Mouse (Mus musculus): ENCODE measurements around the gene Plekhj1. TPM values are rescaled to one million over a fixed set of nuclear protein-coding genes. Genes with fewer than 3 reads are reported as not detected.

The Plekhj1 gene
- polyA plus RNA-seq, 1 experiment from 2014 or later, result 142 TPM

DNA sequence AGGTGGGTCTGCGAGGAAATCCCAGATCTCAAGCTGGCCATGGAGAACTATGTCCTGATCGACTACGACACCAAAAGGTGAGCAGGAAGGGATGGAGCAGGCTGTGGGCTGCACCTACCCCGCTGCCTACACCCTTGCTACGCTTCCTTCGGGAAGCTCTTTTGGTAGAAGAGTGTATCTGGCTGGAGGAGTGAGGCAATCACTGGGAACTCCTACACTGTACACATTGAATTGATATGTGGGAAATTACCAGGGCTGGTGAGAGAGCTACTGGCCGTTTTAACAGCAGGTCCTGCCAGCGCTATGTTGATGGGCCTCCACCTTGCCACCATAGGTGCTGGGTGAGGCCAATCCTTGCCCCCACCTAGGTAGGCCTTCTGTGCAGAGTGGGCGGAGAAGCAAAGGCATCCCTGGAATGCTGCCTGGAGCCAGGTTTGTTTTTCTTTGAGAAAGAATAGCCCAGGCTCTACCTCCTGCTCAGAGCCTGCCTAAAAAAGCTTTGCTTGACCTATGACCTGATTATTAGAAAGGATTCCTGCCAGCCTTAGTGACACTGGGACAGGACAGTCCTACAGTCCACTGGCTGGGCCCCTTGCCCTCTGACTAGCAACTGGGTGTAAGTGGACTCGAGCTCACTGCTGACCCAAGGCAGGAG lies 32.1 kb downstream of the Plekhj1 start:
- WGBS, result 67% methylated on average over 10 of the region's 10 CpGs
- Histone ChIP-seq H3K4me3 (no peak overlapping the region), H3K9ac (no peak overlapping the region), H3K4me2 (replicated peaks) (no peak overlapping the region), H3K9me3 (no peaks in the 10 kb centered on the region), H3K4me1 (no peaks in the 10 kb centered on the region), H3K27ac (no peak overlapping the region), H3K36me3 (peaks cover 65% of the 10 kb centered on the region), H3K27me3 (no peaks in the 10 kb centered on the region)
- ATAC-seq (ENCODE audit: insufficient number of reproducible peaks, insufficient read depth, low FRiP score, low TSS enrichment), result no peak

DNA sequence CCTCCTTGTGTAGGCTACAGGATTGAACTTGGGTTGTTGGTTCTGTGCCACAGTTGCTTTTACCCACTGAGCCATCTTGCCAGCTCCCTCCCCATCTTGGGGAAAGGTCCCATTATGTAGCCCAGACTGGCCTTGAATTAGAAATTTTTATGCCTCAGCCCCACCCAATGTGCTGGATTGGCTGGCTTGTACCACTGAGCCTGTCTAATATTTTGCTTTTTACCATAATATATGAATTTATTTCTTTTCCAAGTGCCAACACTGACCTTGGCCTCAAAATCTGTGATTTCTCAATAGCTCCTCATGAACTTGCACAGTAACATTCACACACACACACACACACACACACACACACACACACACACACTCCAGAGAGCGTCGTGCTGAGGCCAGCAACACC lies 32.7 kb downstream of the Plekhj1 start:
- no peaks in the 10 kb centered on the region for H3K9me3 ChIP-seq
- no peak overlapping the region for H3K4me3 ChIP-seq
- no peak overlapping the region for H3K4me2 ChIP-seq (replicated peaks)
- H3K4me1 ChIP-seq, result peaks cover 4% of the 10 kb centered on the region; the same call in 1 of the 2 replicates
- H3K27me3 ChIP-seq, result no peaks in the 10 kb centered on the region
- no peak overlapping the region for H3K9ac ChIP-seq
- 77% methylated on average over 2 of the region's 2 CpGs for WGBS
- no peak overlapping the region for H3K27ac ChIP-seq
- ATAC-seq (ENCODE audit: insufficient number of reproducible peaks, insufficient read depth, low FRiP score, low TSS enrichment), result no peak
- peaks cover 59% of the 10 kb centered on the region for H3K36me3 ChIP-seq

- 93% methylated on average over 2 of the region's 2 CpGs for WGBS
- H3K4me3 ChIP-seq, result no peak overlapping the region
- no peak overlapping the region for H3K27ac ChIP-seq
- H3K9me3 ChIP-seq, result no peaks in the 10 kb centered on the region
- no peak overlapping the region for H3K9ac ChIP-seq
- no peaks in the 10 kb centered on the region for H3K27me3 ChIP-seq
- H3K36me3 ChIP-seq, result peaks cover 39% of the 10 kb centered on the region
- H3K4me1 ChIP-seq, result peaks cover 13% of the 10 kb centered on the region; the same call in 1 of the 2 replicates
- no peak overlapping the region for H3K4me2 ChIP-seq (replicated peaks)
- ATAC-seq (ENCODE audit: insufficient number of reproducible peaks, insufficient read depth, low FRiP score, low TSS enrichment), result no peak
These were observed 34.9 kb downstream of the Plekhj1 start for GRCm38 (mm10) chr10:80763502-80763901.

DNA sequence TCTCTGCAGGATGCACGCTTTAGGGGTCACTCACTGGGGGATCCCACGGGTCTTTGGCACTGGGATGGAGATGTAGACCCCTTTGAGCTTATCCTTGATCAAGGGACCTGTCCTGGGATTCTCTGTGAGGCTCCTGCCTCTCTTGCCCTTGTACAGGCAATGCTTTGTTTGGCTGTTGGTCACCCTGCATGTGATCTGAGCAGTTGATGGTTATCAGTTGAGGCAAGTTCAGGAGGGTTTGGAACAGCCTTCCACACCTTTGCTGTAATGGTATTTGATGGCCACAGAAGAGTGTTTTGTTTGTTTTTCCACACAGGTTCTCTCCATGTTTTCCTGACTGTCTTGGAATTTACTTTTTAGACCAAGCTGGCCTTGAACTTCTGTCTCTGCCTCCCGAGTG lies 36.6 kb downstream of the Plekhj1 start:
- H3K4me1 ChIP-seq, result peaks cover 28% of the 10 kb centered on the region
- no peaks in the 10 kb centered on the region for H3K27me3 ChIP-seq
- no peak overlapping the region for H3K4me3 ChIP-seq
- no peak overlapping the region for H3K9ac ChIP-seq
- H3K36me3 ChIP-seq, result peaks cover 24% of the 10 kb centered on the region
- H3K27ac ChIP-seq, result no peak overlapping the region
- WGBS, result 75% methylated on average over 3 of the region's 3 CpGs
- no peak for ATAC-seq (ENCODE audit: insufficient number of reproducible peaks, insufficient read depth, low FRiP score, low TSS enrichment)
- no peak overlapping the region for H3K4me2 ChIP-seq (replicated peaks)
- H3K9me3 ChIP-seq, result no peaks in the 10 kb centered on the region

GRCm38 (mm10) chr10:80760596-80761524 lies 37.6 kb downstream of the Plekhj1 start:
- no peaks in the 10 kb centered on the region for H3K27me3 ChIP-seq
- no peak overlapping the region for H3K9ac ChIP-seq
- 87% methylated on average over 4 of the region's 4 CpGs for WGBS
- ATAC-seq (ENCODE audit: insufficient number of reproducible peaks, insufficient read depth, low FRiP score, low TSS enrichment), result no peak
- H3K4me1 ChIP-seq, result peaks cover 37% of the 10 kb centered on the region
- peaks cover 15% of the 10 kb centered on the region for H3K36me3 ChIP-seq
- H3K9me3 ChIP-seq, result no peaks in the 10 kb centered on the region
- no peak overlapping the region for H3K4me3 ChIP-seq
- H3K27ac ChIP-seq, result no peak overlapping the region
- no peak overlapping the region for H3K4me2 ChIP-seq (replicated peaks)

DNA sequence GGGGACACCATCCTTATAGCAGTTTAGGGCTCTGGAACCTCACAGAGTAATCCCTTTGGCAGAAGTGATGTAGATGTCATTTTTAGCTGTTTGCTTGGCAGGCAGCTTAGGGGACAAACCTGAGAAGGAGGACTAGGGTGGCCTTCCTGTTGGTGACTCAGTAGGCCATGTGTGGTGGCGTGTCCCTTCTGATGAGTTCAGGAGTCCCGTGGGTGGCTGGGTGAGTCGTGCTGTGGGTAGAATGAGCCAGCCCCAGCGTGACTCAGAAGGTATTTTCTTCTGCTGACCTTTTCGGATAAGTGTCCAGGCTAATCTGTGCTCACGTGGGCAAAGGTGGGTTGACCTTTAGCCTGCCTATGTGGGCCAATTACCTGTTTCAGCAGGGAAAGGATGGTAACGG lies 39.8 kb downstream of the Plekhj1 start:
- WGBS, result 85% methylated on average over 7 of the region's 7 CpGs
- no peak for ATAC-seq (ENCODE audit: insufficient number of reproducible peaks, insufficient read depth, low FRiP score, low TSS enrichment)
- Histone ChIP-seq H3K9ac (no peak overlapping the region), H3K9me3 (no peaks in the 10 kb centered on the region), H3K27me3 (no peaks in the 10 kb centered on the region), H3K4me2 (replicated peaks) (no peak overlapping the region), H3K27ac (no peak overlapping the region), H3K36me3 (no peaks in the 10 kb centered on the region), H3K4me3 (no peak overlapping the region), H3K4me1 (peaks cover 38% of the 10 kb centered on the region)

DNA sequence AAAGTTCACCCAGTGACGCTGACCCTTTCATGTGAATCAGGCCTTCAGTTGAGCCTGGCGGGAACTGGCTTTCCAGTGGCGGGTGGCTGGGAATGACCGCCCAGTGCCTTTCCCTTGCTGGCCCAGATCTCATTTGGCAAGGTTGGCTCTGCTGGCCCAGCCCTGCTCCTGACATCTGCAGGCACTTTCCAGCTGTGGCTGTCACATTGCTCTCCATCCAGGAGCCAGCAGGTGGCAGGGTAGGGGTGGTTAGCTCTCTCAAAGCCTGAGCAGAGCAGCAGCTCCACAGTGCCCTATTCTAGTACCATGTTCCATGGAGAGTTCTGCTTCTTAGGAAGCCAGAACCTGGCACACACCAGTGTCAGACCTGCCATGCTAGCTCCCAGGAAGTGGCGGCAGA lies 40.7 kb downstream of the Plekhj1 start:
- Histone ChIP-seq H3K4me3 (0 out of 2 replicates have a peak overlapping the region, but pooled peaks have one; percentile 98), H3K27me3 (no peaks in the 10 kb centered on the region), H3K9me3 (no peaks in the 10 kb centered on the region), H3K36me3 (no peaks in the 10 kb centered on the region), H3K9ac (no peak overlapping the region), H3K4me2 (replicated peaks) (no peak overlapping the region), H3K27ac (no peak overlapping the region; the same call in 1 of the 2 replicates), H3K4me1 (peaks cover 38% of the 10 kb centered on the region)
- 34% methylated on average over 5 of the region's 5 CpGs for WGBS
- ATAC-seq (ENCODE audit: insufficient number of reproducible peaks, insufficient read depth, low FRiP score, low TSS enrichment), result no peak

DNA sequence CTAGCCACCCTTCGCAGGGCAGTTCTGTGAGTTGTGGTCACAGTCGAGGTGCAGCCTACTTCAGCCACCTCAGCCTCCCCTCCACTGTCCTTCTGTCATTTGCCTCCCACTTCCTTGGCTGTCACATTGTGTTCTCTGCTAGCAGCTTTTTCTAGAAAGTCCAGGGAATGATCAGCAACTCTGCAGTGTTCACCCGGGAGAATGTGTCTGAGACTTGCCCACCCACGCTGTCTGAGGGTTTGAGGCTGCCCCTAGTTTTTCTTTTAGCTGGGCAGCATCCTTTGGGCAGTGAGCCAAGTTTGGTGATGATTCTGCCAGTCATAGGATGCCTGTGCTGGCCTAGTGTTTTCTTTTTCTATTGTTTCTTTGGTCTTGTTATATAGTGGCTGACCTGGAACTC lies 41.5 kb downstream of the Plekhj1 start:
- H3K4me2 ChIP-seq (replicated peaks), result peak overlapping the region; percentile 98
- no peak overlapping the region for H3K9ac ChIP-seq
- no peak overlapping the region for H3K27ac ChIP-seq
- H3K9me3 ChIP-seq, result no peaks in the 10 kb centered on the region
- peaks cover 44% of the 10 kb centered on the region for H3K4me1 ChIP-seq
- H3K27me3 ChIP-seq, result no peaks in the 10 kb centered on the region
- ATAC-seq (ENCODE audit: insufficient number of reproducible peaks, insufficient read depth, low FRiP score, low TSS enrichment), result no peak
- 78% methylated on average over 4 of the region's 4 CpGs for WGBS
- 0 out of 2 replicates have a peak overlapping the region, but pooled peaks have one; percentile 98 for H3K4me3 ChIP-seq
- no peaks in the 10 kb centered on the region for H3K36me3 ChIP-seq

GRCm38 (mm10) chr10:80756509-80756908 lies 41.9 kb downstream of the Plekhj1 start:
- H3K4me1 ChIP-seq, result peaks cover 44% of the 10 kb centered on the region
- H3K27me3 ChIP-seq, result no peaks in the 10 kb centered on the region
- ATAC-seq (ENCODE audit: insufficient number of reproducible peaks, insufficient read depth, low FRiP score, low TSS enrichment), result no peak
- H3K27ac ChIP-seq, result no peak overlapping the region
- peak overlapping the region; percentile 96; the same call in 1 of the 2 replicates for H3K9ac ChIP-seq
- H3K36me3 ChIP-seq, result no peaks in the 10 kb centered on the region
- peak overlapping the region; percentile 98 for H3K4me3 ChIP-seq
- peak overlapping the region; percentile 98 for H3K4me2 ChIP-seq (replicated peaks)
- WGBS, result 66% methylated on average over 2 of the region's 2 CpGs
- H3K9me3 ChIP-seq, result no peaks in the 10 kb centered on the region

- H3K9ac ChIP-seq, result peak overlapping the region; percentile 96
- H3K4me3 ChIP-seq, result peak overlapping the region; percentile 98
- no peaks in the 10 kb centered on the region for H3K9me3 ChIP-seq
- H3K36me3 ChIP-seq, result no peaks in the 10 kb centered on the region
- WGBS, result 27% methylated on average over 3 of the region's 3 CpGs
- no peak overlapping the region for H3K27ac ChIP-seq
- peak overlapping the region; percentile 98 for H3K4me2 ChIP-seq (replicated peaks)
- no peaks in the 10 kb centered on the region for H3K27me3 ChIP-seq
- ATAC-seq (ENCODE audit: insufficient number of reproducible peaks, insufficient read depth, low FRiP score, low TSS enrichment), result no peak
- peaks cover 43% of the 10 kb centered on the region for H3K4me1 ChIP-seq
These were observed 42.3 kb downstream of the Plekhj1 start for GRCm38 (mm10) chr10:80756099-80756498.

DNA sequence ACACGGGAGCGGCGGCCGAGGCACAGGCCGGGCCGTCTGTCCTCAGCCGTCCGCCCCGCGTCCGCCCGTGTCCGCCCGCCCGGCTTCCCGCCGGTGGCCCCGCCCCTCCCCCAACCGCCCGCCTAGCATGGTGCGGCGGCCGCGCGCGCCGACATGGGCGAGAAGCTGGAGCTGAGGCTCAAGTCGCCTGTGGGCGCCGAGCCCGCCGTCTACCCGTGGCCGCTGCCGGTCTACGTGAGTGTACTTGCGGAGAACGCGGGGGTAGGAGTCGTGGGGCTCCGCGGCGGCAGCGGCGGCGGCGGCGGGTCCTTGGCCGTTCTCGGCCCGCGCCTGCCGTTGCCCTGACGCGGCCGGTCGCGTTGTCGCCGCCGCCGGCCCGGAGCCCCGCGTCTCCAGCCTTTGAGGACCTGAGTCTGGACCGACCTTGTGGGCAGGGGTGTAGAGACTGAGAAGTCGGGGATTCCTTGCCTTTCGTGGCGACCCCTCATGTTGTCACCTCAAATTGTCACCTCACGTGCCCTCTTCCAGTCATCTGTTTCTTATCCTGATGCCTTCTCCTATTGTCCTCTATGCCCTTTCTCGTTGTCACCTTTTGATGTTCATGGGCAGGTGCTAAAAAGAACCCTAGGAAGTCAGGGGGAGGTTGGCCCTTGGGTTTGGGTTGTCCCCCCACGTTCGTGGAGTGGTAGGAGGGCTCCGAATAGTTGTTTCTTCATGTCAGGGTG lies 43.0 kb downstream of the Plekhj1 start:
- WGBS, result under 1% methylated on average over 75 of the region's 75 CpGs
- peaks cover 37% of the 10 kb centered on the region for H3K4me1 ChIP-seq
- ATAC-seq (ENCODE audit: insufficient number of reproducible peaks, insufficient read depth, low FRiP score, low TSS enrichment), result no peak; the same call in 1 of the 2 replicates

More for the DNA sequence above, 43.0 kb downstream of the Plekhj1 start:
- peak overlapping the region; percentile 98 for H3K4me3 ChIP-seq
- H3K27ac ChIP-seq, result peak overlapping the region; percentile 86
- no peaks in the 10 kb centered on the region for H3K9me3 ChIP-seq
- no peaks in the 10 kb centered on the region for H3K27me3 ChIP-seq
- peak overlapping the region; percentile 98 for H3K4me2 ChIP-seq (replicated peaks)
- H3K36me3 ChIP-seq, result no peaks in the 10 kb centered on the region
- peak overlapping the region; percentile 96 for H3K9ac ChIP-seq

Measured in embryonic facial prominence, embryonic 12.5 days (tissue).